Mouse (Mus musculus) midbrain, embryonic 11.5 days (tissue): ENCODE measurements at regions not wholly inside any gene's neighbourhood (a gene's known extent, or its start where the extent isn't known, plus 50 kb on each side); places are given as distances from the start of the nearest gene placed in this dataset.

Experiments used
- ATAC-seq: fragments of 200-750 bp; cut with Nextera tagmentation; 2 replicates; pipeline ENCODE4 v1.8.0; 2017; ENCODE audit warnings: moderate TSS enrichment, moderate library complexity; ENCODE audit not compliant: low FRiP score
- DNase-seq: peaks from one replicate; pipeline ENCODE4 v3.0.0; 2015; ENCODE audit warnings: low spot score; ENCODE audit errors: missing footprints
- H3K27ac ChIP-seq: fragments of 300-500 bp; sonication (generic); 2 replicates; pipeline ENCODE4 v1.5.1; 2014; ENCODE audit warnings: low read depth, low read length
- H3K27me3 ChIP-seq: fragments of 300-500 bp; sonication (generic); 2 replicates; pipeline ENCODE4 v1.6.1; 2014; ENCODE audit warnings: mild to moderate bottlenecking, low read length, moderate library complexity, mixed read lengths; ENCODE audit not compliant: control insufficient read depth, insufficient read depth
- H3K36me3 ChIP-seq: fragments of 300-500 bp; sonication (generic); 2 replicates; pipeline ENCODE4 v1.6.1; 2014; ENCODE audit warnings: mild to moderate bottlenecking, low read length, moderate library complexity, mixed read lengths; ENCODE audit not compliant: control insufficient read depth, insufficient read depth
- H3K4me1 ChIP-seq: fragments of 300-500 bp; sonication (generic); 2 replicates; pipeline ENCODE4 v1.6.1; 2014; ENCODE audit warnings: low read length; ENCODE audit not compliant: control insufficient read depth, insufficient read depth
- H3K4me2 ChIP-seq: fragments of 300-500 bp; sonication (generic); 2 replicates; pipeline ENCODE4 v1.6.1; 2014; ENCODE audit warnings: mild to moderate bottlenecking, moderate library complexity
- H3K4me3 ChIP-seq: fragments of 300-500 bp; sonication (generic); 2 replicates; pipeline ENCODE4 v1.5.1; 2014; ENCODE audit warnings: low read depth, low read length
- H3K9ac ChIP-seq: fragments of 300-500 bp; sonication (generic); 2 replicates; pipeline ENCODE4 v1.6.1; 2014; ENCODE audit warnings: low read length
- H3K9me3 ChIP-seq: fragments of 300-500 bp; sonication (generic); 2 replicates; pipeline ENCODE4 v1.6.1; 2016; ENCODE audit warnings: low read length; ENCODE audit not compliant: control insufficient read depth
- WGBS: fragments of 180-500 bp; shearing (Covaris S2); extraction: QIAGEN DNeasy Blood & Tissue Kit; methylation state at CpG from one replicate; pipeline ENCODE4 v1.1.7; 2014; 5-methylcytosine and 5-hydroxymethylcytosine counted together

GRCm38 (mm10) chr16:81138583-81138982 is 61.9 kb upstream of the Ncam2 start:
- DNase-seq (no peak), ATAC-seq (peak; percentile 57)
- Histone ChIP-seq H3K9me3 (no peaks in the 10 kb centered on the region), H3K4me1 (no peaks in the 10 kb centered on the region), H3K27ac (no peak overlapping the region), H3K4me2 (no peak overlapping the region), H3K36me3 (no peaks in the 10 kb centered on the region), H3K4me3 (no peak overlapping the region), H3K27me3 (no peaks in the 10 kb centered on the region), H3K9ac (no peak overlapping the region)
- 71% methylated on average over 2 of the region's 2 CpGs for WGBS

- Histone ChIP-seq H3K4me3 (no peak overlapping the region), H3K4me1 (no peaks in the 10 kb centered on the region), H3K36me3 (no peaks in the 10 kb centered on the region), H3K4me2 (no peak overlapping the region), H3K9ac (no peak overlapping the region), H3K9me3 (no peaks in the 10 kb centered on the region), H3K27me3 (no peaks in the 10 kb centered on the region), H3K27ac (no peak overlapping the region)
- ATAC-seq, result no peak
- DNase-seq, result no peak
Measured at GRCm38 (mm10) chr16:81146019-81146418, 54.5 kb upstream of the Ncam2 start.

GRCm38 (mm10) chr16:81149491-81149890 is 51.0 kb upstream of the Ncam2 start:
- H3K4me1 ChIP-seq, result no peaks in the 10 kb centered on the region
- WGBS, result 89% methylated on average over 4 of the region's 4 CpGs
- no peaks in the 10 kb centered on the region for H3K9me3 ChIP-seq
- DNase-seq (no peak), ATAC-seq (no peak)
- no peak overlapping the region for H3K4me3 ChIP-seq
- H3K27ac ChIP-seq, result no peak overlapping the region
- H3K27me3 ChIP-seq, result no peaks in the 10 kb centered on the region
- no peak overlapping the region for H3K9ac ChIP-seq
- H3K4me2 ChIP-seq, result no peak overlapping the region
- no peaks in the 10 kb centered on the region for H3K36me3 ChIP-seq
